Mouse (Mus musculus): ENCODE data around the gene Nelfe.

GRCm38 (mm10) chr17:34862416-34863081 lies 12.4 kb downstream of the Nelfe start, which contains the start of gene Cfb:
- no peak for TF ChIP-seq CTCF (IDR thresholded peaks at IDR 0.05; ENCODE audit: low read depth, low read length)
- no peak for TF ChIP-seq POLR2AphosphoS5 (IDR thresholded peaks at IDR 0.05; ENCODE audit: insufficient replicate concordance, low read depth, low read length)
